Mouse (Mus musculus) CH12.LX (cell line): Measurements from ENCODE around the gene Fam222a.

Source experiments
- ELF1 ChIP-seq: IDR thresholded peaks from 2 replicates; pipeline ENCODE4 v1.6.1; 2014; ENCODE audit warnings: low read depth, mild to moderate bottlenecking, inconsistent platforms, low read length, improper control_type of control experiment
- HCFC1 ChIP-seq: IDR thresholded peaks from 2 replicates; pipeline ENCODE4 v1.6.1; 2012; ENCODE audit warnings: low read depth, mild to moderate bottlenecking, inconsistent platforms, low read length, improper control_type of control experiment
- TCF12 ChIP-seq: IDR thresholded peaks from 2 replicates; pipeline ENCODE4 v1.6.1; 2014; ENCODE audit warnings: low read depth, mild to moderate bottlenecking, inconsistent platforms, low read length, improper control_type of control experiment
- ZKSCAN1 ChIP-seq: IDR thresholded peaks from 2 replicates; pipeline ENCODE4 v1.6.1; 2012; ENCODE audit warnings: low read depth, inconsistent platforms, low read length, improper control_type of control experiment, borderline replicate concordance
- ZNF384 ChIP-seq: IDR thresholded peaks from 2 replicates; pipeline ENCODE4 v1.6.1; 2012; ENCODE audit warnings: low read depth, low read length, improper control_type of control experiment, inconsistent platforms

DNA sequence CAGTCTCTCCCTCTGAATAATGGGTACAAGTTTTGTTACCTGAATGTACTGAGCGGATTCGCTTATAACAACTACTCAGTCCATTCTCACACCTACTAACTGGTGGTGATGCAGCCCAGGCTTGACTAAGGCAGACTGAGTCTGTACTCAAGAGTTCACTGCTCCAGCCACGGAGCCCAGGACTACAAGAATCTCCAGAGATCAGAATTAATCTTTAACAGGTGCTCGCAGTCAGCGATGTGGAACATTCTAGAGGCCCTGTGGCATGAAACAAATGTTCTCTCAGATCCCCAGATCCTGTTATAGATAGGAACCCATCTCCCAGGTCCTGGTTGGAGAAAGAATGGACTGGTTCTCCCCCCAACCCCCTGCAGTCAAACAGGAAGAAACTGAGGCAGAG, 87.9 kb downstream of the Fam222a start:
- TF ChIP-seq ZKSCAN1 (no peak), HCFC1 (no peak), ZNF384 (no peak), ELF1 (no peak), TCF12 (no peak)
